Comparison of ENCODE assay signal across 8 mouse cellular contexts in the genomic region with DNA sequence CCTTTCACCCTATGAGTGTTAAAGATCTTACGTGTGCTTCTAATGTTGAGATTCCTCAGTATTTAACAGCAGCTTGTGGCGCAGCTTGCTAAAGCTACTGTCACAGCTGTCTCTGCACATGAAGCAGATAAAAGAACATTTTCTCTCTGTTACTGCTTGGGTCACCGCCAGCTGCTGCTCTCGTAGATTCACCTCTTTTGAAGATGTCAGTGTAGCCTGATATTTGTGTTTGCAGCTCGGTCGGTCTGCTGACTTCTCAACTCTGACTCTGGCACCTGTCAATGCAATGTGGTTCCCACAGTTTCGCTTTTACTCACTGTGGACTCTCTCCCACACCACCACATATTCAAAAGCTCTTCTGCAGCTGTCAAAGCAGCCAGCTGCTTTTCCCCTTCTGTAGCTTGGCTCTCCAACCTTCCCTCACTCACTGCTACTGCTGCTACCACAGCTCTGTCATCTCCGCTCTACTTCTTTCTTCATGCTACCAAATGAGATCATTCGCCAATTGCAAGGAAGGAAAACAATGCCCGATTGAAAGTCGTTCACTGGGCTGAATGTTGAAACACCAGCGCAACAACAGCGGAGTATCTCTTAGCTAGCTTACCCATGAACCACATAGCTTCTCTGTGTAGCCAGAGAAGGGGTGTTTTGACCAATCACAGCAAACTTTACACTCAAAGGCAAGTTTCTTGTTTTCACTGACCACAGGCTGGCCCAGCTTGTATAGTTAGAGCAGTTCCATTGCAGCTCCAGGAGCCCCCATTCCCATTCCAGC. TPM values are rescaled to one million over a fixed set of nuclear protein-coding genes. Genes with fewer than 3 reads are reported as not detected.
A peak's percentile ranks its signal among the peaks of the same experiment; 100 is the strongest.
DNase-seq lines count a peak whose midpoint lies in the region; ATAC-seq lines count a peak whose summit lies in the region.
"Had no signal": no experiment of that assay in that cellular context is flagged by ENCODE, and none has a peak within 500 bp of the region (broad histone marks: within the 10 kb centered on the region; RNA-seq: fewer than 3 reads in every experiment).

No protein-coding gene starts in this region.

- no peaks in the 10 kb centered on the region for H3K36me3 ChIP-seq in liver, embryonic 12.5 days

- no peaks in the 10 kb centered on the region for H3K9me3 ChIP-seq in liver, embryonic 12.5 days (replicated peaks)

- no peak overlapping the region for H3K4me2 ChIP-seq in liver, embryonic 12.5 days

- H3K9ac ChIP-seq in liver, embryonic 12.5 days = no peak overlapping the region

- no peak overlapping the region for H3K27ac ChIP-seq in liver, embryonic 12.5 days
- H3K27ac ChIP-seq: macrophage had no signal

- DNase-seq in right cerebral cortex, adult 18-20 months = peak; percentile 9
- DNase-seq in right cerebral cortex, postnatal 36 days (ENCODE audit: low spot score in 2 of 2) = no peak
- DNase-seq in frontal cortex, postnatal 14 days (ENCODE audit: low spot score in 2 of 2) = peak; percentile 4 to 6
- peak; percentile 29 to 38 for DNase-seq in layer of hippocampus, postnatal 10 days (ENCODE audit: low spot score in 2 of 2)
- peak; percentile 7 for DNase-seq in mesoderm, embryonic 11.5 days (ENCODE audit: low read depth, low spot score)
- peak; percentile 60 to 75 for DNase-seq in thymus, postnatal 10 days (ENCODE audit: low spot score in 2 of 2)

- ATAC-seq in liver, embryonic 12.5 days = no peak

- WGBS in liver, embryonic 12.5 days (ENCODE audit: insufficient replicate concordance) = 66% methylated on average over 13 of the region's 13 CpGs

- no peaks in the 10 kb centered on the region for H3K4me1 ChIP-seq in liver, embryonic 12.5 days

- no peaks in the 10 kb centered on the region for H3K27me3 ChIP-seq in liver, embryonic 12.5 days (replicated peaks)

- H3K4me3 ChIP-seq in liver, embryonic 12.5 days = no peak overlapping the region

RNA-seq across cellular contexts. Expression of gene Fam174a, which starts 45.3 kb away (rescaled TPM):
- 10 to 100 TPM; 30.1 to 34.5 TPM for total RNA-seq in layer of hippocampus, postnatal 10 days (2021)
- 8.8 and 10.0 TPM in 2 replicates for polyA plus RNA-seq in liver, embryonic 12.5 days (2016; fragmentation: Nextera tagmentation; extraction: Ambion mirVana)

Comparison
In these comparisons a context has a peak if more than half of its experiments do, and no peak if none do; other contexts are left out.
1. DNase-seq: peak in right cerebral cortex, adult 18-20 months (single experiment), frontal cortex, postnatal 14 days (2 of 2), layer of hippocampus, postnatal 10 days (2 of 2), mesoderm, embryonic 11.5 days (single experiment) and thymus, postnatal 10 days (2 of 2); none in right cerebral cortex, postnatal 36 days (0 of 2).